Mouse (Mus musculus): ENCODE measurements at regions not wholly inside any gene's neighbourhood (a gene's known extent, or its start where the extent isn't known, plus 50 kb on each side); places are given as distances from the start of the nearest gene placed in this dataset.

GRCm38 (mm10) chr6:81733527-81733926, 189.9 kb upstream of the Gcfc2 start:
- no peak for DNase-seq (ENCODE audit: low spot score)

- DNase-seq (ENCODE audit: low spot score): no peak
Observed at GRCm38 (mm10) chr6:81738466-81738865, 185.0 kb upstream of the Gcfc2 start.

GRCm38 (mm10) chr6:81749681-81750080, 173.8 kb upstream of the Gcfc2 start:
- no peak for DNase-seq (ENCODE audit: low spot score)

- DNase-seq (ENCODE audit: low spot score): no peak
Observed at GRCm38 (mm10) chr6:81751631-81752030, 171.8 kb upstream of the Gcfc2 start.

- DNase-seq (ENCODE audit: low spot score): no peak
Observed at GRCm38 (mm10) chr6:81756242-81756641, 167.2 kb upstream of the Gcfc2 start.

- no peak for DNase-seq (ENCODE audit: low spot score)
Observed at GRCm38 (mm10) chr6:81758876-81759275, 164.6 kb upstream of the Gcfc2 start.

GRCm38 (mm10) chr6:81760181-81760580, 163.3 kb upstream of the Gcfc2 start:
- DNase-seq (ENCODE audit: low spot score): no peak

- DNase-seq (ENCODE audit: low spot score): no peak
Observed at GRCm38 (mm10) chr6:81765831-81766230, 157.6 kb upstream of the Gcfc2 start.

- no peak for DNase-seq (ENCODE audit: low spot score)
Observed at GRCm38 (mm10) chr6:81766800-81767199, 156.7 kb upstream of the Gcfc2 start.

- DNase-seq (ENCODE audit: low spot score): no peak
Observed at GRCm38 (mm10) chr6:81768669-81769537, 154.6 kb upstream of the Gcfc2 start.

- DNase-seq (ENCODE audit: low spot score): no peak
Observed at GRCm38 (mm10) chr6:81770301-81770700, 153.2 kb upstream of the Gcfc2 start.

GRCm38 (mm10) chr6:81771862-81772261, 151.6 kb upstream of the Gcfc2 start:
- no peak for DNase-seq (ENCODE audit: low spot score)

- DNase-seq (ENCODE audit: low spot score): no peak
Observed at GRCm38 (mm10) chr6:81782131-81782530, 141.3 kb upstream of the Gcfc2 start.

GRCm38 (mm10) chr6:81782815-81783435, 140.5 kb upstream of the Gcfc2 start:
- no peak for DNase-seq (ENCODE audit: low spot score)

GRCm38 (mm10) chr6:81795281-81795680, 128.2 kb upstream of the Gcfc2 start:
- no peak for DNase-seq (ENCODE audit: low spot score)

GRCm38 (mm10) chr6:81800822-81801221, 122.6 kb upstream of the Gcfc2 start:
- DNase-seq (ENCODE audit: low spot score): no peak

GRCm38 (mm10) chr6:81801804-81802203, 121.7 kb upstream of the Gcfc2 start:
- DNase-seq (ENCODE audit: low spot score): no peak

- no peak for DNase-seq (ENCODE audit: low spot score)
Observed at GRCm38 (mm10) chr6:81805942-81806341, 117.5 kb upstream of the Gcfc2 start.

- no peak for DNase-seq (ENCODE audit: low spot score)
Observed at GRCm38 (mm10) chr6:81808712-81809111, 114.8 kb upstream of the Gcfc2 start.

- peak; percentile 6 for DNase-seq (ENCODE audit: low spot score)
Observed at GRCm38 (mm10) chr6:81815248-81815961, 108.1 kb upstream of the Gcfc2 start.

GRCm38 (mm10) chr6:81815962-81816338, 107.5 kb upstream of the Gcfc2 start:
- no peak for DNase-seq (ENCODE audit: low spot score)

GRCm38 (mm10) chr6:81817050-81817827, 106.2 kb upstream of the Gcfc2 start:
- peak; percentile 43 for DNase-seq (ENCODE audit: low spot score)

Data from ovary, postnatal 14 days (tissue).